Mouse (Mus musculus) adrenal gland, adult (tissue): ENCODE measurements around the gene Magoh.
A peak's percentile ranks its signal among the peaks of the same experiment; 100 is the strongest.

ENCODE experiments used
- DNase-seq, 2 experiments: peaks; one replicate each; pipeline ENCODE4 v3.0.0; 2022 to 2023; ENCODE audit warnings: low spot score in 1 of 2; ENCODE audit not compliant: inconsistent age in 2 of 2

Magoh gene

DNA sequence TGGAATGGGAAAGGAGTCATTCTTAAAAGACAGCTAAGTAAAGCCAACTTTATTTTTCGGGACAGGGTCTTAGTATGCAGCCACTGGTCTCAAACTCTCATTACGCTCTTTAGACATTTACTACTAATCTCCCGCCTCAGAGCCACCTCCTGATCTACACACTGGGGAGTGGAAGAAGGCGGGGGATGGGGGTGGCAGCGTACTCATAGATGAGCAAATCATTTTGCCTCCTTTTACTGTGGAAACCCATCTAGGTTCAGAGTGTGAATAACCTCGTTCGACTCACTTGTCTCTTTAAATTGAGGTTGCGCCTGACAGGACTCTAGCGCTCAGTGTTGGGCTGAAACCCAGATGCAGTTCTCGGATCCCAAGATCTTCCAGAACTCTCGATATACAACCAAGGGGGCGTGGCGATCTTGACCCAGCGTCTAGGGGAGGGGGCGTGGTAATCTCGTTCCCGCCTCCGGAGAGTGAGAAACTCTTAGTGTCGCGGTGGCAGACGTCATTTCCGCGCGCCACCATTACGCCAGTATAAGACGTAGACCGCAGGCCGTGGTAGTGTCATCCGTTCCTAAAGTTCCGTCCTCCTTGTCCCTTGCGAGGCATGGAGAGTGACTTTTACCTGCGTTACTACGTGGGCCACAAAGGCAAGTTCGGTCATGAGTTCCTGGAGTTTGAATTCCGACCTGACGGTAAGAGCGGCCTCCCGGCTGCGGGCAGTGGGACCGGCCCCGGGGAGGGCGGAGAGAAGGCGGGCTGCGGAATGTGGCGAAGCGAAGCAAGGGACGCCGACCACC lies at the start of gene Magoh:
Magoh (plus strand) TSS at position 502 of the 797 bp plus-strand sequence.
- peak; percentile 96 to 99 for DNase-seq

DNA sequence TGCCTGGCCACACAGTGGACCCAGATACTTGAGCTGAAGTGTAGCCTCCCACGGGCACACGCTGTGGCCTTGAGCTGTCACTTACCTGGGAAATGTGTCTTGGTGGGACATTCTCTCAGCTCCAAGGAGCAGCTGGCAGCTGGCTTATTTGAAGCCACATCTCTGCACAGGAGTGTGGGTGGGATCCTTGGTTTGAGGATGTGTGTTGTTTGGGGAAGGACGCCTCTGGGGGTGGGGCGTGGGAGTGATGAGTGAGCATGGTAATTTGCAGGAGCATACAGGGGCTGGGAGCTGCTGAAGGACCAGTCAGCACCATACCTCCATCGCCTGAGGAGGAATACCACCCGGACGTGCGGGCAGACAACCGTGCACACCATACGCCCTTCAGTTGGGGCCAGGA lies 49.4 kb upstream of the Magoh start:
- DNase-seq, result no peak

GRCm38 (mm10) chr4:107830821-107831221 lies 48.7 kb upstream of the Magoh start:
- no peak for DNase-seq

DNA sequence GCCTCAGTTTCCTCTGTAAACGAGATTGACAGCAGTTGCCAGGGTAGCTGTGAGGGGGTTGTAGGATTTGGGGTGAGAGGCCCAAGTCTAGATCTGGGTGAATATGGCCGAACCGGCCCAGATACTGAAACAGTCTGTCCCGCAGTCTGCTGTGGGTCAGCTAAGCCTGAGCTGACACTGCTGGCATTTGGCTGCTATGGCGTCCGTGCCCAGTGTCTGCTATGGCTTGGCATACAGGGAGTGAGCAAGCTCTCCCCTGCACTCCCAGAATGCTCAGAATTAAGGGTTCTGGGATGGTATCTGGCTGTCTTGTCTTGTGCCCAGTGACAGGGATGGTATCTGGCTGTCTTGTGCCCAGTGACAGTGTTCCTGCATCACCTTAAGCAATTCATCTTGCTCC lies 47.9 kb upstream of the Magoh start:
- no peak for DNase-seq

DNA sequence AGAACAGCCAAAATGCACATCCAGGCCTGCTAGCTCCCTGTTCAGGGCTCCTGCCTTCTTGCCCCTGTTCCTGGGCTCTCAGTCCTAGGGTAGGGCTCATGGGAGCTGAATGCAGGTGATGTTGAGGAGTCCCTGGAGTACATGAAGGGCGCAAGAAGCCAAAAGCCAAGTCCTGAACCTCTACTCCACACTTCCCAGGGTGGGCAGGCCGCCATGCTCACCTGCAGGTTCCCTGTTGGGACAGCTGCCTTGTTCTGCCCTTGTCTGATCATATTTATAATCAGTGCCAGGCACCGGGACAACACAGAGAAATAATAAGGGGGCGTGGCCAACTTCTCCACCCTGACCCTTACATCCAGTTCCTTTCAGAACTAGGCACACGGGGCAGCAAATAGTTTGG lies 46.0 kb upstream of the Magoh start:
- DNase-seq, result no peak

- no peak for DNase-seq
These were observed 44.8 kb upstream of the Magoh start for GRCm38 (mm10) chr4:107834643-107835314.

DNA sequence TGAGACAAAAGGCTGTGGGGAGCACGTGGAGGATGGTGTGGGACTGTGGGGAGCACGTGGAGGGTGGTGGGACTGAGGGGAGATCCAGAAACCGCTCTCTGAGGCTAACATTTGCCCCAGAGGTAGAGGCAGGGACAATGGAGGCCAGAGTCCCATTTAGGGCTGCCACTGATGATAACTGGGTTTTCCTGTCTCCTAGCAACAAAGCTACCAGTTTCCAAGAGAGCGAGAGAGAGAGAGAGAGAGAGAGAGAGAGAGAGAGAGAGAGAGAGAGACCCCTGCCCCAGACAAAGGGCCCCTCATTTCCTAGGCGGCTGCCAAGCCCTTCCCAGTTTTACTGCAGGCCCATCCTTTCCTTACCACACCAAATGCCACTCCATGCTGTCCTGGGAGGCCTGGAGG lies 44.0 kb upstream of the Magoh start:
- DNase-seq, result no peak

DNA sequence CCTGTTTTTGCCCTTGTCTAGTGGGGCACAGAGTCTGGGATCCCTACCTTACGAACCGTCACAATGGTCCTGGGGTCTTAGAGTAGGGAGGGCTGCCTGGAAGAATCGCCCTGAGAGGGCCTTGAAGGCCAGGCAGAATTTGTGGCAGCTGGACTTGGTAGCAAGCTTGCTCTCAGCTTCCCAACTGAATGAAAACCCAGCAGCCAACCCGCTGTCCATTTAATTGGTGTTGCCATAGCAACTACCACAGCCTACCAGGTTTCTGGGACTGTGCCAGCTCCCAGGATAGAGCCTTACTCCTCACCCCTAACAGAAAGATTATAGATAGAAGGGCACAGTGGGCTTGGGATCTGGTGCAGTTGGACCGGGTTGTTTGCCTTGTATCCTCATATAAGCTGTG lies 42.8 kb upstream of the Magoh start:
- DNase-seq, result peak; percentile 39 to 74

- DNase-seq, result no peak
These were observed 41.6 kb upstream of the Magoh start for GRCm38 (mm10) chr4:107837910-107838309.

DNA sequence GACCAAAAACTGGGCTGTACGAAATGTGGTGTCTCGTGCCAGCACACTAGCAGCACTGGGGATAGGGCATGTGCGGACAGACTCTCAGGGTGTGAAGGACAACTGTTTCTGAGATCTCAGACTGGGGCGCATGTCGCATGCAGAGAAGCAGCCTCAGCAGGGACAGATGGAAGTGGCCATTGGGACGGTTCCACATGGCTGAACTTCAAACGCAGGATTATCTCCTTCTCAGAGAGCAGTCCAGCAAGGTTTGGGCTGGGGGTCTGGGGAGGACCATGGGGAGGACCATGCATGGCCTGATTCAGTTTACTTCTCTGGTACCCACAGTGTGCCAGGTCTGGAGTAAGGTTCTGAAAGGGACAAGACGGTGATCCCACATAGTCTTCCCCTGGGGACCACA lies 35.9 kb upstream of the Magoh start:
- DNase-seq, result no peak

DNA sequence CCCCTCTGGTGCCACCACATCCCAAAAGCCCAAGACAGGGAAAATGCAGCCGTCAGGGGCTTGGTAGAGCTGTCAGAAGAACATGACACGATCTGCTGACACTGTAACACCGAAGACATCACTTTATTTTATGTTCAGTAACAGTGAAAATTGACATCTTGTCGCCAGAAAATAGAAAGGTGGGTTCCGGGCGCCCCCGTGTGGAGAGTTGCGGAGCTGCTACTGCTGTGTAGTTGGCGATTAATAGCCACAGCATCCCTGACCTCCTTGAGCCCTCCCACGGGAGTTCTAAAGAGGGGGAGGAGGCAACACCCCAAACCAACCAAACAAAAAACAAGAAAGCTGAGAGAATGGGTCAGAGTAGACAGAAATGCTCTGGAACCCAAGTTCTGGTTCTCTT lies 34.6 kb upstream of the Magoh start:
- DNase-seq, result peak; percentile 55 to 89

GRCm38 (mm10) chr4:107846795-107847194 lies 32.8 kb upstream of the Magoh start:
- DNase-seq, result no peak

DNA sequence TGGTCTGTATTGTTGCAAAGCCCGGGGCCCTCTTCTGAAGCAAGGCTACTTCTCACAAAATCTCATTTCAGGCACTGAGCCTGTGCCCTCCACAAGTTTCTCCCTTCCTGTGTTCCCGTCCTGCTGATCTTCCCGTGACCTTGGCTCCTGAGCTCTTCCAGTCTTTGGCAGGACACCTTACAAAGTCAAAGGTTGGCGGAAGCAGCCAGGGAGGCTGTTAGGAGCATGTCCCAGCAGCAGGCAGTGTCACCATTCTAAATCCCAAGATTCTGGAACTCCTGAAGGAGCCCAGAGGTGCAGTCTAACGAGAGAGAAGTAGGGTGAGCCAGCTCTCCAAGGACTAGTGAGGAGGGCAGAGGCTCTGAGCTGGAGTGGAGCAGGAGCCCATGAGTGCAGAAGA lies 31.0 kb upstream of the Magoh start:
- peak; percentile 24 to 65 for DNase-seq

- DNase-seq, result no peak
These were observed 29.9 kb upstream of the Magoh start for GRCm38 (mm10) chr4:107849621-107850020.

DNA sequence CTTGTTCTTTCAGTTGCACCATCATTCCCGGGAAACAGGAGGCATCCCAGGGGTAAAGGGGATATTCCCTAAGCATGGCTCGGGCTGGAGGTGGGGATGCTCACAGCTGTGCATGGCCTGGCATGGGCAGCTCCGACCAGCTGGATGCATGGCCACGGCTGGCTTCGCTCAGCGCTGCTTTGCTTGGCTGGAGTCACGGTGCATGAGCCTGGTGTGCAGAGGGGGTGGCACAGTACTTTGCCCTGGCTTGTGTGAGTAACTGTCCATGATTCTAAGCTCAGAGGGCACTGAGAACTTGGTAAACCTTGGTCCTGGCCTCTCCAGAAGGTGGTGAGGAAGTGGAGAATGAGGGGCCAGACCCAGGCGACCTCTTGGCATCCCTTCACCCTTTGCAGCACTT lies 29.5 kb upstream of the Magoh start:
- no peak for DNase-seq

- no peak for DNase-seq
These were observed 26.2 kb upstream of the Magoh start for GRCm38 (mm10) chr4:107853333-107853732.

DNA sequence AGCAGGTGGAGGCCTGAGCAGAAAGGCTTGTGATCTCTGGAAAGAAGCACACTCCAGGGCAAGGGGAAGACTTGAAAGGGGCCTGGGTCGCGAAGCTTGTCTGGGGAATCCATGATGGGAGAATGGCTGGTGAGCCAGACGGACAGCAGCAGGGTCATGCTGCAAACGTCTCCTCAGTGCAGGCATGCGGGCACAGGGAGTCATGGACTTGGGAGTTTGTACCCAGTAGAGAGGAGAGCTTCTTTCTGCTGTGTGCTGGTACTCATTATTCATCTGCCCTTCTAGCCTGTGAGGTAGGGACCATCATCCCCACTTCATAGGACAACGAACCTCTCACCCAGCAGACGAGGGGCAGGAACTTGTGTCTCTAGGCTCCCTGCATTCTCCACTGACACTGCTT lies 25.7 kb upstream of the Magoh start:
- no peak for DNase-seq

- no peak for DNase-seq
These were observed 22.4 kb upstream of the Magoh start for GRCm38 (mm10) chr4:107856958-107857686.

DNA sequence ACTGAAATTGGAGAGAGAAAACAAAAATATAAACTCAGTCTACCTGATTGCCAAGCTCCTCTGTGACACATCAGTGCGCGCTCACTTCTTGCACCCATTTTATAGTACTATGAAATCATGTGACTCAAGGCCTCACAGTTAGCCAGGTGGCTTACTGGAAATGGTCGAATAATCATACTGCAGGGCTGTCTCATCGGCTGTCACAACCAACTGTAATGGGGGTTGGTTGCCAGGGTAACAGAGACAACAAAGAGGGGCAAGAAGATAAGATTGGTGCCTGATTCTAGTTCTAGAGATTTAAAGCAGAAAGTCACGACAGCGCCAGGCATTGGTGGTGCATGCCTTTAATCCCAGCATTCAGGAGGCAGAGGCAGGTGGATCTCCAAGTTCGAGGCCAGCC lies 20.6 kb upstream of the Magoh start:
- no peak for DNase-seq

GRCm38 (mm10) chr4:107864866-107865265 lies 14.7 kb upstream of the Magoh start:
- DNase-seq, result no peak

DNA sequence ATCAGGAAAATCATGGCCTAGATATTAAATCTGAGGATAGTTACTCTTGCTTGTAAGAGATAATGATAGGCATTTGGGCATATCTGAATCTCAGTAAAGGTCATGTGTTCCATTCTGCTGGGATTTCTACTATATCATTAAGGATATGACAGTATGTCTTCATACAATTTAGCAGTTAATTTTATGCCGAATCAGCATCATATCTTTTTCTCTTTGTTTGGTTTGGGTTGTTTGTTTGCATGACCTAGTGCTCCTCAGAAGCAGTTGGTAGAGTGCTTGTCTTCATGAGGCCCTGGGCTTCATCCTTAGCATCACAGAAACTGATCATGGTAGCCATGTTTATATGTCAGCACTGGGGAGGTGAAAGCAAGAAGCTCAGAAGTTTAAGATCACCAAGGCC lies 2.1 kb downstream of the Magoh start:
- no peak for DNase-seq

DNA sequence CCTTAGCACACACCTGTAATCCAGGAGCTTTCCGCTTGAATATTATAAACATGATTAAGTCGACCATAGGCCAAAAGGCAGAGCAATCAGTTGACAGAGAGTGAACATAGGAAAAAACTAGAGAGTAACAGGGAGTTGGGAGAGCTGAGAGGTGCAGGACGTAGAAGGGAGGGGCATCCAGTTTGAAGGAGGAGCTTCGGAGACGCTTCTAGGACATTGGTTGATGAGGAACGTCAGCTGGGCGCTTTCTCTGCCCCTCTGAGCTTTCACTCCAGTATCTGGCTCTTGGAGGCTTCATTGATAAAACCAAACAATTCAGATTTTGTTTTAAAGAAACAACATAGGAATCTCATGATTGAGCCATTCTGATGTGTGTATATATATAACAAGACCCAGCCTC lies 6.8 kb downstream of the Magoh start:
- no peak for DNase-seq
